Mouse (Mus musculus) B cell, adult (primary cell): ENCODE measurements around the gene Zfp65. TPM values are rescaled to one million over a fixed set of nuclear protein-coding genes. Genes with fewer than 3 reads are reported as not detected.

Experiments used
- total RNA-seq: library from RNA; stranded (reverse); gene quantifications from 4 replicates; pipeline ENCODE4 v1.2.4, GENCODE M21; 2023; ENCODE audit not compliant: inconsistent age

Zfp65 gene
- total RNA-seq: 13.1 to 14.2 TPM (median 13.6 TPM) in 4 replicates

DNA sequence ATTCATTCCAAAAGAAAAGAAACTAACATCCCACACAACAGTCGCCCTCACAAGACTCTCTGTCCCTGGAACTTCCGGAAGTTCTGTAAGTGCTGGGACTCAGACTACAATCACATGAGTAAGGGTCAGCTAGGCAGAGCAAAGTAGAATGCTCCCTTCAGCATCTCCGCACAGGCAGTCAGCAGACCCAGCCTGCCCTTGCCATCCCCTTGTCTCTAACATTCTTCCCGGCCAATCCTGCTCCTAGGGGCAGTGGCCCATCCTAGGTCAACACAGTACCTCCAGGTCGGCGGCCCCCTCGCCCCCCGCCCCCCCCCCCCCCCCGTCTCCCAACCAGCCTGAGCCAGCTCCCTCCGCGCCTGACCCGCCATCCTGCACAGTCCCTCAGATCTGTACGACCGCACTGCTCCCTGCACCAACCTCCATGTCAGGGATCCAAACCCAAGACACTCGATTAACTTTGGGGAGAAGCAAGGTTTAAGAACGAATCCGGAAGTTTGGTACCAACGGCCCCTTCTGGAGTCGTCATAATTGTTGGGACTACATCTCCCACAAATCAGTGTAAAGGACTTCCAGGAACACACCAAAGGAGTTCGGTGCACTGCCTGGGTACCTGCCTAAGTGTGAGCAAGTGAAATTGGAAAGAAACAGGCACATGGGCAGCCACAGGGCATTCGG, at the start of gene Zfp65:
TSS of gene Zfp65 (minus strand) at position 533 of the 678 bp plus-strand sequence.

GRCm38 (mm10) chr13:67754333-67755306, 25.6 kb upstream of the Zfp65 start, which contains the start of gene Zfp85:
TSS of gene Zfp85 (minus strand) at chr13:67755228.

GRCm38 (mm10) chr13:67686971-67687370, 42.0 kb downstream of the Zfp65 start, which contains the start of gene Zfp738:
TSS of gene Zfp738 (minus strand) at chr13:67687071.

Other genes with a start within 250 kb of the Zfp65 start
- 7.0 to 17.0 TPM (median 10.2 TPM) in 4 replicates for gene Zfp874b, start 244.9 kb downstream of the Zfp65 start, total RNA-seq
- 9.4 to 11.2 TPM (median 10.4 TPM) in 4 replicates for gene Zfp58, start 228.6 kb downstream of the Zfp65 start, total RNA-seq
- 0.78 to 1.1 TPM in 2 of 4 replicates, not detected in the others for gene Gm26965, start 203.0 kb downstream of the Zfp65 start, total RNA-seq
- 20.7 to 26.4 TPM (median 23.8 TPM) in 4 replicates for gene Zfp87, start 203.0 kb downstream of the Zfp65 start, total RNA-seq
- gene Zfp748, start 175.3 kb downstream of the Zfp65 start, total RNA-seq: 8.5 to 9.6 TPM (median 8.9 TPM) in 4 replicates
- gene Zfp729b, start 119.5 kb downstream of the Zfp65 start, total RNA-seq: 16.4 to 18.3 TPM (median 17.3 TPM) in 4 replicates
- gene Gm49345, start 91.4 kb downstream of the Zfp65 start, total RNA-seq: 1.3 to 3.0 TPM (median 2.0 TPM) in 3 of 4 replicates, not detected in the other
- gene Zfp729a, start 91.4 kb downstream of the Zfp65 start, total RNA-seq: 12.9 to 21.6 TPM (median 16.5 TPM) in 4 replicates
- 10.1 to 14.1 TPM (median 12.8 TPM) in 4 replicates for gene Zfp738, start 42.1 kb downstream of the Zfp65 start, total RNA-seq
- 3.8 to 9.3 TPM (median 5.0 TPM) in 4 replicates for gene Zfp85, start 26.1 kb upstream of the Zfp65 start, total RNA-seq
- 1.9 to 4.8 TPM (median 3.5 TPM) in 4 replicates for gene Zfp493, start 50.5 kb upstream of the Zfp65 start, total RNA-seq
- 4.5 to 5.7 TPM (median 5.1 TPM) in 4 replicates for gene Zfp273, start 84.6 kb upstream of the Zfp65 start, total RNA-seq
- not detected in 4 replicates for gene Gm10037, start 101.9 kb upstream of the Zfp65 start, total RNA-seq
- gene BC048507, start 134.2 kb upstream of the Zfp65 start, total RNA-seq: not detected in 4 replicates